Mouse (Mus musculus): Measurements from ENCODE around the gene Cenpf. TPM values are rescaled to one million over a fixed set of nuclear protein-coding genes. Genes with fewer than 3 reads are reported as not detected.

Gene Cenpf
- polyA plus RNA-seq, 1 experiment from 2014 or later = 58.6 TPM

DNA sequence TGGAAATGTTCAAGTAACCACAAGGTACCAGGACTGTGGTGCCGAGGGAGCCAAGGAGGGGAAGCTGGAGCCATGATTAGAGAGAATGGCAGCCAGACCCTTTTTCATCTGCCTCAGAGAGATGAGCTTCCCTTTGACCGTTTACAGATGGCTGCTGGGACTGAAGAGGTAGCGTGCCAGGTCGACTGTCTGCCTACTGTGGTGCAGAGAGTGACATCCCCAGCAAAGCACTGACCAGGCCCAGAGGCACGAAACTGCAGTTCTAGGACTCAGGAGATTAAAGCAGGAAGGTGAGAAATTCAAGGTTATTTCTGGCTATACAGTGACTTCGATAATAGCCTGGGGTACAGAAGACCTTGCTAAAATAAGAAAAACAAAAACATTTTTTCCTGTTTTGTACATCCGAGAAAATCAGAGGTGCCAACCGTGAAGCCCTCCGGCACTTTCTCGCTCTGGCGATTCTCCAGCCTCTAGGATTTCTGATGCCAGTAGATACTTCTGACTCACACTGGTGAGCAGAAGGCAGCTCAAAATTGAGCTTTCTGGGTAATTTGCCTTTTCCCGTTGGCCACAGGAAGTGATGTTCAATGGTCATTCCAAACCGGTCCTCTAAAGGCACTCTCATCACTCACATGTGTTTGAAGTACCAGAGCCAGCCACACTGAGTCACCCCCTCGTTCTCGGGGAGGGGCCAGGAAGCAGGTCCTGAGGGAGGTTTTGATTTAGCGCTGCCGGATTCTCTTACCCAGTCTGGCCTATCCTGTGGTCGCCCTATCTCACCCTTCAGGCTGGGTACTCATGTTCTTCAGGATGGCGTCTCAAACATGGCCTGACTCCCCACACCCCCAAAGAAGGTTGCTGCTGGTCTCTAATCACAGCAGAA is 28.3 kb upstream of the Cenpf start:
- ATAC-seq (ENCODE audit: low read depth) (no peak), DNase-seq (no peak)
- 34% methylated on average over 19 of the region's 19 CpGs for WGBS (ENCODE audit: insufficient replicate concordance)
- no peaks in the 10 kb centered on the region for H3K4me1 ChIP-seq (replicated peaks)
- H3K9ac ChIP-seq = no peak overlapping the region
- no peak overlapping the region for H3K27ac ChIP-seq
- peaks cover 10% of the 10 kb centered on the region; the same call in 1 of the 2 replicates for H3K27me3 ChIP-seq
- no peak overlapping the region for H3K4me2 ChIP-seq
- H3K36me3 ChIP-seq = no peaks in the 10 kb centered on the region
- 0 out of 2 replicates have a peak, but pooled peaks cover 3% of the 10 kb centered on the region for H3K9me3 ChIP-seq (replicated peaks)
- H3K4me3 ChIP-seq (replicated peaks) = no peak overlapping the region

DNA sequence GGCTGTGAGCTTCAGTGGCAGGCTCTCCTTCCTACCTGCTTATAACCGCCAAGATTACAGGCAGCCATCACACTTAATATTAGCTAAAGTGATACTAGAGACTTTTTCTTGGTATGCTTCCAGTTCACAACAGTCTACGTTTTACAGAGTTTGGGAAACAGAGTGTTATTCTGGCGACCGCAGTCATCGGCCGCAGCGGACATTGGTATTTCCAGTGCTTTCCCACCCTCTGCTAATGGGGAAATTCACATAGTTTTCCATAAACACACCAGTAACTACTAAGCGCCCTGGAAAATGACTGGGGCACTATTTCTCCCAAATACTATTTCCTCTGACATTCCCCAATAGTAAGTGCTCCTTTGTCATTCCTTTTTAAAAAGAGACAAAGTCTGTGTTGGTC is 21.1 kb upstream of the Cenpf start:
- H3K4me1 ChIP-seq (replicated peaks) = no peaks in the 10 kb centered on the region
- H3K36me3 ChIP-seq = no peaks in the 10 kb centered on the region
- 76% methylated on average over 8 of the region's 8 CpGs for WGBS (ENCODE audit: insufficient replicate concordance)
- H3K27ac ChIP-seq = no peak overlapping the region
- ATAC-seq (ENCODE audit: low read depth) (no peak), DNase-seq (no peak)
- H3K4me3 ChIP-seq (replicated peaks) = no peak overlapping the region
- no peak overlapping the region for H3K4me2 ChIP-seq
- H3K27me3 ChIP-seq = no peaks in the 10 kb centered on the region
- no peak overlapping the region for H3K9ac ChIP-seq
- H3K9me3 ChIP-seq (replicated peaks) = no peaks in the 10 kb centered on the region

DNA sequence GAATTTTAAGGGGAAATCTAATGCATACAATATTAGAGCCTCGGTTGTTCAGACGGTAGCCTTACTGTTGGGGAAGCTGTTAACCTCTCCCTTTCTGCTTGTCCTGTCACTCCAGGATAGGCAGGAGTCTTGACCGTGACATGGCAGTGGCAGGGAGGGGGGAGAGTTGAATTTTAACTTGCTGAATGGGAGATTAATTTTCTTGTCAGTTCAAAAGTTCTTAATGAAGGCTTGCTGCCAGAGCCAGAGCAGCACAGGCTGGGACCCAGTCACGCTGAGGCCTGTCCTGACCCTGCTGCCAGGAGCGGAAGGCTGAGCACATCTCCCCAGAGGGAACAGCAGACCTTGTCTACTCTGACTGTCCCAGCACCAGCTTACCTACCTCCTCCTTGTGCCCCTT is 19.5 kb upstream of the Cenpf start:
- no peak overlapping the region for H3K4me2 ChIP-seq
- no peak for DNase-seq
- no peaks in the 10 kb centered on the region for H3K27me3 ChIP-seq
- no peak overlapping the region for H3K27ac ChIP-seq
- H3K4me3 ChIP-seq (replicated peaks) = no peak overlapping the region
- no peak overlapping the region for H3K9ac ChIP-seq
- H3K36me3 ChIP-seq = no peaks in the 10 kb centered on the region
- no peaks in the 10 kb centered on the region for H3K4me1 ChIP-seq (replicated peaks)
- no peaks in the 10 kb centered on the region for H3K9me3 ChIP-seq (replicated peaks)
- ATAC-seq (ENCODE audit: low read depth) = no peak
- WGBS (ENCODE audit: insufficient replicate concordance) = 52% methylated on average over 5 of the region's 5 CpGs

DNA sequence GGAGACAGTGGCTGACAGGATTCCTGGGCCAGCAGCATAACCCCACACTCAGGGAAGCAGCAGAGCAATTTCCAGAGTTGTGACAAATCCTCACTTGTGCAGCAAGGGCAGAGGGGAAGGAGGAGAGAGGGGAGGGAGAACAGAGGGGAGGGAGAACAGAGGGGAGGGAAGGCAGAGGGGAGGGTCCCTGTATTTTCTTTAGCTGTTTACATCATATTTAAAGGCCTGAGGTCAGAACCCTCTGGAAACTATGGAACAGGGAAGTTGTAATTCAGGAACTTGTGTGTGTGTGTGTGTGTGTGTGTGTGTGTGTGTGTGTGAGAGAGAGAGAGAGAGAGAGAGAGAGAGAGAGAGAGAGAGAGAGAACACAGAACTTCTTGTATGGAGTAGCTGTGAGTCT is 19.1 kb upstream of the Cenpf start:
- Histone ChIP-seq H3K36me3 (no peaks in the 10 kb centered on the region), H3K27me3 (no peaks in the 10 kb centered on the region), H3K9ac (no peak overlapping the region), H3K4me3 (replicated peaks) (no peak overlapping the region), H3K9me3 (replicated peaks) (no peaks in the 10 kb centered on the region), H3K4me1 (replicated peaks) (no peaks in the 10 kb centered on the region), H3K4me2 (no peak overlapping the region), H3K27ac (no peak overlapping the region)
- no peak for ATAC-seq (ENCODE audit: low read depth)
- no peak for DNase-seq

DNA sequence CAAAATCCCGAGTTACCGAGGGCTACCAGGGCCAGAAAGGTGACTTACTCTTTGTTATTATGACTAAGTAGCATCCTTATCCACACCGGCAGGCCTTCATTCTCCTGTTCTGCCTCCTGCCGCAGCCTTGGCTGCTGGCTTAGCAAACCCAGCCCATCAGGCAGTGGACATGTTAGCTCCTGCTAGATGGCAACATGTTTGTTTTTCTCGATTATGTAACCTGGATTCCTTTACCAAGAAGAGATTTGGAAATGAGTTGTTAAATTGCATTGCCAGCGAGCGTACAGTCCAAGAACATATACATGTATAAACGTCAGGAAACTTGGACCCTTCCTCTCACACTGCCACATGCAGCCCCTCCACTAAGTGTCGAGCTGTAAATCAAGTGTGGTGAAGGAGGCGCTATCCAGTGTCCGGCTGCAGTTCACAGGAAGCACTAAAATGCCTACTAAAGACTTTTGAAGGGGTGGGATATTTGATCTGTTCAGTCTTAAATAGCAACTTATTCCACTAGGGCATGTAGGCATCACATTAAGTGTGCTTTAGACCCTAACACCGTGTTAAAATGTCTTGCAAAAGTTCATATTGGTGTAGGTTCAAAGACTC is 18.3 kb upstream of the Cenpf start:
- no peak overlapping the region for H3K9ac ChIP-seq
- H3K36me3 ChIP-seq = no peaks in the 10 kb centered on the region
- ATAC-seq (ENCODE audit: low read depth) = no peak
- DNase-seq = no peak
- no peaks in the 10 kb centered on the region for H3K27me3 ChIP-seq
- H3K4me3 ChIP-seq (replicated peaks) = no peak overlapping the region
- H3K4me1 ChIP-seq (replicated peaks) = no peaks in the 10 kb centered on the region
- H3K9me3 ChIP-seq (replicated peaks) = no peaks in the 10 kb centered on the region
- no peak overlapping the region for H3K4me2 ChIP-seq
- H3K27ac ChIP-seq = no peak overlapping the region
- WGBS (ENCODE audit: insufficient replicate concordance) = 58% methylated on average over 12 of the region's 12 CpGs

DNA sequence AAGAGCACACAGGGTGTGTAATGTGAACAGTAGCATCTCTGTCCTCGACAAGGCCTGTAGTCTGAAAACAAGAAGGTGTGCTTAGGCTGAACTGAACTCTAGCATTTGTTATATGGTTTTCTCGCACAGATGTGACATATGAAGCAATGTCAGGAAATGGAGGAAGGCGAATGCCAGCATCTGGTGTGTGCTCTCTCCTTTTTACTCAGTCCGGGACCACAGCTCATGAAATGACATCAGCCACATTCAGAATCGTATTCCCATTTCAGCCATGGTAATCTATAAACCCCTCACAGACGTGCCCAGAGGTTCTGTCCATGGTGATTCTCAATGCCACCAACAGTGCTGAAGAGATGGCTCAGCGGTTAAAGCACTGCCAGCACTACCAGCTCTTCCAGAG is 15.7 kb upstream of the Cenpf start:
- ATAC-seq (ENCODE audit: low read depth) = no peak
- no peak overlapping the region for H3K4me3 ChIP-seq (replicated peaks)
- H3K4me2 ChIP-seq = no peak overlapping the region
- H3K27me3 ChIP-seq = no peaks in the 10 kb centered on the region
- H3K4me1 ChIP-seq (replicated peaks) = no peaks in the 10 kb centered on the region
- 59% methylated on average over 7 of the region's 7 CpGs for WGBS (ENCODE audit: insufficient replicate concordance)
- no peak overlapping the region for H3K9ac ChIP-seq
- no peaks in the 10 kb centered on the region for H3K9me3 ChIP-seq (replicated peaks)
- H3K36me3 ChIP-seq = no peaks in the 10 kb centered on the region
- H3K27ac ChIP-seq = no peak overlapping the region
- no peak for DNase-seq

DNA sequence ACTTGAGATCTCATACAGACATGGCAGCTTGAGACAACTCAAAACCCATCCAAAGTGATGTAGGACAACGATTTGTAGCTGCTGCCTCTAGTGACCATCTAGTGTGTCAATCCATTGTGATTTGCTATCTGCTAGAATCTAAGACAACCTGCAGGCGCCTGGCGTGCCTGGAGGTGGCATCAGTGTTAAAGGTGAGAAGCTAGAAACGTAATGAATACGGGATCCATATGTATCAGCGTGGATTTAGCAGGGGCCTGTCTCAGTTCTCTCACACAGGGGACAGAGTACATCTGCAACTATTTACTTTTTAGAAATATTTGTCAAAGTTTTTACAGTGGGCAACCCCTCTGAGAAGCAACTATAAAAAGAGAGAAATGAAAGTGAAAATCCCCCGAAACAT is 15.3 kb upstream of the Cenpf start:
- no peak for ATAC-seq (ENCODE audit: low read depth)
- Histone ChIP-seq H3K4me1 (replicated peaks) (no peaks in the 10 kb centered on the region), H3K9ac (no peak overlapping the region), H3K27ac (no peak overlapping the region), H3K4me2 (no peak overlapping the region), H3K9me3 (replicated peaks) (no peaks in the 10 kb centered on the region), H3K27me3 (no peaks in the 10 kb centered on the region), H3K4me3 (replicated peaks) (no peak overlapping the region), H3K36me3 (no peaks in the 10 kb centered on the region)
- 53% methylated on average over 7 of the region's 7 CpGs for WGBS (ENCODE audit: insufficient replicate concordance)
- no peak for DNase-seq

DNA sequence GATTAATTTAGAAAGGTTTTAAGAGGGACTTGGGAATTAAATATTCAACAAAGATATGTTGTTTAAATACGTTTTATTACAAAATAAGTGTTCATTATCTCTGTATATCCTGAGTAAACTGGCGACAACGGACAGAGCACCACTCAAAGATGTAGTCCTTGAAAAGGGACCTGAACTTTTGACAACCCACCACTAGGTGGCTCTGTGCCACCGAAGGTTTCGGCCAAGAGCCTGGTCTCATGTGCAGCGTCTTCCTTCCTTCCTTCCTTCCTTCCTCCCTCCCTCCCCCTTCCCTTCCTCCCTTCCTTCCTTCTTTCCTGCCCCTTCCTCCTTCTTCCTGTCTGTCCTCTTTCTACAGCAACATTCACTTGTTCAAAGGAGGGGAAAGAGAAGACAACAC is 13.1 kb upstream of the Cenpf start:
- Histone ChIP-seq H3K4me3 (replicated peaks) (no peak overlapping the region), H3K9me3 (replicated peaks) (no peaks in the 10 kb centered on the region), H3K4me1 (replicated peaks) (peaks cover under 1% of the 10 kb centered on the region), H3K27me3 (no peaks in the 10 kb centered on the region), H3K9ac (no peak overlapping the region), H3K27ac (no peak overlapping the region), H3K36me3 (no peaks in the 10 kb centered on the region), H3K4me2 (no peak overlapping the region)
- under 1% methylated on average over 6 of the region's 6 CpGs for WGBS (ENCODE audit: insufficient replicate concordance)
- ATAC-seq (ENCODE audit: low read depth) = peak; percentile 65
- DNase-seq = peak; percentile 46

DNA sequence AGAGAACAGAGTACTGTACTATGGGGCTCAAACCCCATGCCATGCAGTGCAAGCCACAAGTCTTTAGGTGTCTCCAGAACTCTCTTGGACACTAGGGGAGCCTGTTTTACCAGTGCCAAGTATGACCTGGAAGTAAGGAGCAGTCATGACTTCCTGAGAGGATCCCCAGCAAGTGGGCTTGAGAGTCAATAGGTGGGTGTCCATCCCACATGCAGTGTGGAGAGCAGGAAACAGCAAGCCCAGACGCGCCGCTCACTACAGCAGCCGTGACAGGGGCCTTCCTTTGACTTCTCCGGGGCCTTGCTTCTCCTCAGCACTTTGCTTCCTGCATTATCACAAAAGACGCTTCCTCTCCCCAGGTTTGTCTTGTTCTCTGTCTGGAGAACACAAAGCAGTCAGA is 12.3 kb upstream of the Cenpf start:
- Histone ChIP-seq H3K27ac (no peak overlapping the region), H3K4me2 (no peak overlapping the region), H3K9me3 (replicated peaks) (no peaks in the 10 kb centered on the region), H3K4me3 (replicated peaks) (no peak overlapping the region), H3K27me3 (no peaks in the 10 kb centered on the region), H3K36me3 (no peaks in the 10 kb centered on the region), H3K9ac (no peak overlapping the region), H3K4me1 (replicated peaks) (peaks cover 9% of the 10 kb centered on the region)
- no peak for DNase-seq
- no peak for ATAC-seq (ENCODE audit: low read depth)
- WGBS (ENCODE audit: insufficient replicate concordance) = 50% methylated on average over 6 of the region's 6 CpGs

DNA sequence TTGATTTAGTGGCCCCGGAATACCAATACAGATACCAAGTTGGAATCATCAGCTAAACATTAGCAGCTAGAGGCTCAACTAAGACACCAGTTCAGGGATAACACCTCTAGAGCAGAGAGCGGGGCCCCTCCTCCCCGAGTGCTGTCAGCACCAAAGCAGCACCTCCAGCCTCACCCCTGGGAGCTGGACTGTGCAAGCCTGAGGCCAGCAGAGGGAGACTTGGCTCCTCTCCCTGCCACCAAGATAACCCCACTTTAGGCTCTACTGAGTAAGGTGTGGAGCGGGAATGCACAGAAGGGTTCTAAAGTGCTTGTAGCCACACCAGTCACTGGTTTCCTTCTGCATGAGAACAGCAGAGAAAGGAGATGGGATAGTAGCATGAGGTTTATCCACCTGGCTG is 10.5 kb upstream of the Cenpf start:
- peaks cover 14% of the 10 kb centered on the region for H3K4me1 ChIP-seq (replicated peaks)
- H3K9me3 ChIP-seq (replicated peaks) = no peaks in the 10 kb centered on the region
- DNase-seq = no peak
- WGBS (ENCODE audit: insufficient replicate concordance) = 64% methylated on average over 4 of the region's 4 CpGs
- no peak for ATAC-seq (ENCODE audit: low read depth)
- H3K4me3 ChIP-seq (replicated peaks) = no peak overlapping the region
- no peak overlapping the region for H3K4me2 ChIP-seq
- H3K36me3 ChIP-seq = no peaks in the 10 kb centered on the region
- H3K27ac ChIP-seq = no peak overlapping the region
- no peaks in the 10 kb centered on the region for H3K27me3 ChIP-seq
- H3K9ac ChIP-seq = no peak overlapping the region

DNA sequence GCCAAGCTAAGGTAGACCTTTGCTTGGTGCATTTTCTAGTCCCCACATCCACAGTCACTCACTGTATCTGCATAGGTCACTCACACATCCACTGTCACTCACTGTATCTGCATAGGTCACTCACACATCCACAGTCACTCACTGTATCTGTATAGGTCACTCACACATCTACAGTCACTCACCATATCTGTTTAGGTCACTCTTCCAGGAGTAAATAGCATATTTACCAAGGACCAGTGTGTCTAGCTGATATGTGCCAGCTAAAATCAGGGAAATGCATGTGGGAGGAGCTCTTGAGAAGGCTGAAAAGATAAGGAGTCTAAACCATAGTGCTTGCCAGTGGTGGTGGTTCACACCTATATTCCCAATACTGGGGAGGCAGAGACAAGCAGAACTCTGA is 7.4 kb upstream of the Cenpf start:
- H3K4me1 ChIP-seq (replicated peaks) = peaks cover 14% of the 10 kb centered on the region
- H3K27ac ChIP-seq = no peak overlapping the region
- ATAC-seq (ENCODE audit: low read depth) = peak; percentile 84

DNA sequence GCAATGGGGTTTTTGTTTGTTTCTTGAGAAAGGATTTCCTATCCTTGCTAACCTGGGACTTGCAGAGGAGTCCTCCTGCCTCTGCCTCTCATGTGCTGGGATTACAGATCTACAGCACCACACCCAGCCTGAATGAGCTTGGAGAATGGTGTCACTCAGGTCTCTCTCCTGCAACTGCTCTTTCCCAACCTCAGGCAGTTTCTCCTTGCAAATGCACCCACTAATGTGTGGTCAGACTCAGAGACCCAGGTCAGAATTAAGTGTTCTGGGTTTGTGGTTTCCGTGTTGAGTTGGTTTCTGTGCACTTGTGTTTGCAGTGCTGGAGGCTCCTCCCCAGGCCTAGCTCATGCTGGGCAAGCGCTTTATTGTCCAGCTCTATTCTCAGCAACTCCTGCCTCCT is 6.5 kb upstream of the Cenpf start:
- no peaks in the 10 kb centered on the region for H3K27me3 ChIP-seq
- no peak overlapping the region for H3K4me3 ChIP-seq (replicated peaks)
- H3K36me3 ChIP-seq = no peaks in the 10 kb centered on the region
- no peak overlapping the region for H3K4me2 ChIP-seq
- no peaks in the 10 kb centered on the region for H3K9me3 ChIP-seq (replicated peaks)
- H3K27ac ChIP-seq = no peak overlapping the region
- H3K4me1 ChIP-seq (replicated peaks) = peaks cover 16% of the 10 kb centered on the region
- no peak for ATAC-seq (ENCODE audit: low read depth)
- no peak for DNase-seq
- 36% methylated on average over 2 of the region's 2 CpGs for WGBS (ENCODE audit: insufficient replicate concordance)
- no peak overlapping the region for H3K9ac ChIP-seq

More for the DNA sequence above, 7.4 kb upstream of the Cenpf start:
- no peak overlapping the region for H3K9ac ChIP-seq
- H3K9me3 ChIP-seq (replicated peaks) = no peaks in the 10 kb centered on the region
- no peak overlapping the region for H3K4me3 ChIP-seq (replicated peaks)
- DNase-seq = no peak
- H3K4me2 ChIP-seq = no peak overlapping the region
- H3K36me3 ChIP-seq = no peaks in the 10 kb centered on the region
- H3K27me3 ChIP-seq = no peaks in the 10 kb centered on the region

All from liver, embryonic 13.5 days (tissue).